Mouse (Mus musculus): ENCODE results near the gene Zkscan5. TPM values are rescaled to one million over a fixed set of nuclear protein-coding genes. Genes with fewer than 3 reads are reported as not detected.

Zkscan5 gene
- polyA plus RNA-seq, 1 experiment from 2014 or later, result 10.4 TPM

GRCm38 (mm10) chr5:145211340-145211739, 7.0 kb downstream of the Zkscan5 start:
- H3K9me3 ChIP-seq (replicated peaks; ENCODE audit: low read length), result no peaks in the 10 kb centered on the region
- TF ChIP-seq CTCF (IDR thresholded peaks at IDR 0.05; ENCODE audit: low read depth), result no peak
- H3K4me3 ChIP-seq (replicated peaks; ENCODE audit: low read depth, low read length), result no peak overlapping the region
- ATAC-seq (replicated peaks; ENCODE audit: low FRiP score, low read depth), result no peak
- 93% methylated on average over 4 of the region's 4 CpGs for WGBS
- no peak for DNase-seq (ENCODE audit: low spot score)
- no peak overlapping the region for H3K4me2 ChIP-seq (ENCODE audit: low read length)
- no peaks in the 10 kb centered on the region for H3K27me3 ChIP-seq (ENCODE audit: insufficient read depth, low read length)
- H3K4me1 ChIP-seq (replicated peaks; ENCODE audit: insufficient read depth, low read length), result no peaks in the 10 kb centered on the region
- no peak overlapping the region for H3K9ac ChIP-seq (ENCODE audit: low read depth, low read length)
- peaks cover 20% of the 10 kb centered on the region for H3K36me3 ChIP-seq (ENCODE audit: insufficient read depth, low read length)
- no peak overlapping the region for H3K27ac ChIP-seq

- Histone ChIP-seq H3K9me3 (replicated peaks; ENCODE audit: low read length) (no peaks in the 10 kb centered on the region), H3K4me1 (replicated peaks; ENCODE audit: insufficient read depth, low read length) (no peaks in the 10 kb centered on the region), H3K4me2 (ENCODE audit: low read length) (no peak overlapping the region), H3K27me3 (ENCODE audit: insufficient read depth, low read length) (no peaks in the 10 kb centered on the region), H3K27ac (no peak overlapping the region), H3K4me3 (replicated peaks; ENCODE audit: low read depth, low read length) (no peak overlapping the region), H3K36me3 (ENCODE audit: insufficient read depth, low read length) (peaks cover 20% of the 10 kb centered on the region), H3K9ac (ENCODE audit: low read depth, low read length) (no peak overlapping the region)
- 87% methylated on average over 4 of the region's 4 CpGs for WGBS
- TF ChIP-seq CTCF (IDR thresholded peaks at IDR 0.05; ENCODE audit: low read depth), result no peak
- ATAC-seq (replicated peaks; ENCODE audit: low FRiP score, low read depth), result no peak
- DNase-seq (ENCODE audit: low spot score), result no peak
These were observed 7.9 kb downstream of the Zkscan5 start for GRCm38 (mm10) chr5:145212216-145212615.

GRCm38 (mm10) chr5:145213505-145213904, 9.1 kb downstream of the Zkscan5 start:
- no peak overlapping the region for H3K27ac ChIP-seq
- peaks cover 24% of the 10 kb centered on the region for H3K36me3 ChIP-seq (ENCODE audit: insufficient read depth, low read length)
- no peaks in the 10 kb centered on the region for H3K9me3 ChIP-seq (replicated peaks; ENCODE audit: low read length)
- TF ChIP-seq CTCF (IDR thresholded peaks at IDR 0.05; ENCODE audit: low read depth), result no peak
- 94% methylated on average over 3 of the region's 3 CpGs for WGBS
- H3K9ac ChIP-seq (ENCODE audit: low read depth, low read length), result no peak overlapping the region
- ATAC-seq (replicated peaks; ENCODE audit: low FRiP score, low read depth) (no peak), DNase-seq (ENCODE audit: low spot score) (no peak)
- no peaks in the 10 kb centered on the region for H3K4me1 ChIP-seq (replicated peaks; ENCODE audit: insufficient read depth, low read length)
- H3K27me3 ChIP-seq (ENCODE audit: insufficient read depth, low read length), result no peaks in the 10 kb centered on the region
- no peak overlapping the region for H3K4me2 ChIP-seq (ENCODE audit: low read length)
- H3K4me3 ChIP-seq (replicated peaks; ENCODE audit: low read depth, low read length), result no peak overlapping the region

GRCm38 (mm10) chr5:145214679-145215078, 10.3 kb downstream of the Zkscan5 start:
- no peaks in the 10 kb centered on the region for H3K4me1 ChIP-seq (replicated peaks; ENCODE audit: insufficient read depth, low read length)
- peak; percentile 49 for TF ChIP-seq CTCF (IDR thresholded peaks at IDR 0.05; ENCODE audit: low read depth)
- no peak overlapping the region for H3K9ac ChIP-seq (ENCODE audit: low read depth, low read length)
- no peaks in the 10 kb centered on the region for H3K27me3 ChIP-seq (ENCODE audit: insufficient read depth, low read length)
- H3K9me3 ChIP-seq (replicated peaks; ENCODE audit: low read length), result no peaks in the 10 kb centered on the region
- no peak overlapping the region for H3K27ac ChIP-seq
- 68% methylated on average over 4 of the region's 4 CpGs for WGBS
- H3K4me2 ChIP-seq (ENCODE audit: low read length), result no peak overlapping the region
- DNase-seq (ENCODE audit: low spot score) (no peak), ATAC-seq (replicated peaks; ENCODE audit: low FRiP score, low read depth) (no peak)
- no peak overlapping the region for H3K4me3 ChIP-seq (replicated peaks; ENCODE audit: low read depth, low read length)
- peaks cover 28% of the 10 kb centered on the region for H3K36me3 ChIP-seq (ENCODE audit: insufficient read depth, low read length)

GRCm38 (mm10) chr5:145217746-145218145, 13.4 kb downstream of the Zkscan5 start:
- 85% methylated on average over 6 of the region's 6 CpGs for WGBS
- no peak for ATAC-seq (replicated peaks; ENCODE audit: low FRiP score, low read depth)
- no peak for TF ChIP-seq CTCF (IDR thresholded peaks at IDR 0.05; ENCODE audit: low read depth)
- no peak overlapping the region for H3K9ac ChIP-seq (ENCODE audit: low read depth, low read length)
- H3K9me3 ChIP-seq (replicated peaks; ENCODE audit: low read length), result no peaks in the 10 kb centered on the region
- H3K36me3 ChIP-seq (ENCODE audit: insufficient read depth, low read length), result peaks cover 27% of the 10 kb centered on the region
- H3K4me3 ChIP-seq (replicated peaks; ENCODE audit: low read depth, low read length), result no peak overlapping the region
- H3K27me3 ChIP-seq (ENCODE audit: insufficient read depth, low read length), result no peaks in the 10 kb centered on the region
- no peaks in the 10 kb centered on the region for H3K4me1 ChIP-seq (replicated peaks; ENCODE audit: insufficient read depth, low read length)
- H3K27ac ChIP-seq, result no peak overlapping the region
- no peak for DNase-seq (ENCODE audit: low spot score)
- no peak overlapping the region for H3K4me2 ChIP-seq (ENCODE audit: low read length)

- DNase-seq (ENCODE audit: low spot score) (no peak), ATAC-seq (replicated peaks; ENCODE audit: low FRiP score, low read depth) (no peak)
- Histone ChIP-seq H3K4me1 (replicated peaks; ENCODE audit: insufficient read depth, low read length) (no peaks in the 10 kb centered on the region), H3K27me3 (ENCODE audit: insufficient read depth, low read length) (no peaks in the 10 kb centered on the region), H3K9me3 (replicated peaks; ENCODE audit: low read length) (no peaks in the 10 kb centered on the region), H3K27ac (no peak overlapping the region), H3K4me3 (replicated peaks; ENCODE audit: low read depth, low read length) (no peak overlapping the region), H3K9ac (ENCODE audit: low read depth, low read length) (no peak overlapping the region), H3K4me2 (ENCODE audit: low read length) (no peak overlapping the region), H3K36me3 (ENCODE audit: insufficient read depth, low read length) (peaks cover 27% of the 10 kb centered on the region)
- no peak for TF ChIP-seq CTCF (IDR thresholded peaks at IDR 0.05; ENCODE audit: low read depth)
- 96% methylated on average over 21 of the region's 21 CpGs for WGBS
These were observed 13.8 kb downstream of the Zkscan5 start for GRCm38 (mm10) chr5:145218206-145218605.

GRCm38 (mm10) chr5:145218671-145219070, 14.3 kb downstream of the Zkscan5 start:
- WGBS, result 97% methylated on average over 20 of the region's 20 CpGs
- H3K9ac ChIP-seq (ENCODE audit: low read depth, low read length), result no peak overlapping the region
- ATAC-seq (replicated peaks; ENCODE audit: low FRiP score, low read depth) (no peak), DNase-seq (ENCODE audit: low spot score) (no peak)
- H3K36me3 ChIP-seq (ENCODE audit: insufficient read depth, low read length), result peaks cover 25% of the 10 kb centered on the region
- TF ChIP-seq CTCF (IDR thresholded peaks at IDR 0.05; ENCODE audit: low read depth), result no peak
- no peaks in the 10 kb centered on the region for H3K9me3 ChIP-seq (replicated peaks; ENCODE audit: low read length)
- H3K27me3 ChIP-seq (ENCODE audit: insufficient read depth, low read length), result no peaks in the 10 kb centered on the region
- no peak overlapping the region for H3K4me2 ChIP-seq (ENCODE audit: low read length)
- H3K27ac ChIP-seq, result no peak overlapping the region
- H3K4me3 ChIP-seq (replicated peaks; ENCODE audit: low read depth, low read length), result no peak overlapping the region
- H3K4me1 ChIP-seq (replicated peaks; ENCODE audit: insufficient read depth, low read length), result no peaks in the 10 kb centered on the region
